In the genomic region with DNA sequence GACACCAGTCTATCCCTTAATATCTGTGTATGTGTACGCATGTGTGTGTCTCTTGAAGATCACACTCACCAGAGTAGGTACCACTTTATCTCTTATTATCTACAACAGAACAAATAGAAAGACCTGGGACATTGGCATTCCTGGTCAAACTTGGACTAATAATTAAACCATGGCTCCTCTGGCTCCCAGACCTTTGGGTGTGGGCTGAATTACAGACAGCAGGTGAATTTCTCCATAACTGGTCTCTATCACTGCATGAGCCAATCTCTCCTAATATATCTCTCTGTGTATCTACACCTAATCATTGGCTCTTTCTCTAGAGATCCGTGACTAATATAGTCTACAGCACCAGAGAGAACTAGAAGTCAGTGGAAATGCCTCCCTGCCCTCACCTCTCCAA, we compare ENCODE assay signal across 14 mouse cellular contexts.
"Had no signal": no experiment of that assay in that cellular context is flagged by ENCODE, and none has a peak within 500 bp of the region (broad histone marks: within the 10 kb centered on the region; RNA-seq: fewer than 3 reads in every experiment).

No protein-coding gene starts in this region.

- H3K4me2 ChIP-seq: hindbrain, embryonic 13.5 days; lung, embryonic 14.5 days; neural tube, embryonic 15.5 days had no signal

- H3K27me3 ChIP-seq: hindbrain, embryonic 13.5 days; neural tube, embryonic 15.5 days had no signal

- H3K36me3 ChIP-seq: hindbrain, embryonic 13.5 days; limb, embryonic 10.5 days; midbrain, embryonic 10.5 days; neural tube, embryonic 15.5 days had no signal

- H3K27ac ChIP-seq: hindbrain, embryonic 13.5 days; limb, embryonic 10.5 days; midbrain, embryonic 10.5 days; neural tube, embryonic 15.5 days had no signal

- H3K9me3 ChIP-seq: hindbrain, embryonic 13.5 days; limb, embryonic 10.5 days; midbrain, embryonic 10.5 days; neural tube, embryonic 15.5 days had no signal

- H3K4me1 ChIP-seq: hindbrain, embryonic 13.5 days; limb, embryonic 10.5 days; midbrain, embryonic 10.5 days; neural tube, embryonic 15.5 days had no signal

- DNase-seq: kidney, adult 18-20 months; kidney, postnatal 25 days; lung, embryonic 14.5 days; lung, postnatal 10 days; lung, postnatal 4 days; midbrain, embryonic 14.5 days; spleen, adult 18-20 months; thymus, postnatal 36 days had no signal

- H3K9ac ChIP-seq: hindbrain, embryonic 13.5 days; lung, embryonic 14.5 days; neural tube, embryonic 15.5 days had no signal

- H3K4me3 ChIP-seq: hindbrain, embryonic 13.5 days; left cerebral cortex, adult 2 months; limb, embryonic 10.5 days; midbrain, embryonic 10.5 days; myocyte; neural tube, embryonic 15.5 days had no signal
